Mouse (Mus musculus): ENCODE results near the gene Cep112. TPM values are rescaled to one million over a fixed set of nuclear protein-coding genes. Genes with fewer than 3 reads are reported as not detected.

Gene Cep112
- polyA plus RNA-seq, 1 experiment from 2014 or later: 0.70 TPM

GRCm38 (mm10) chr11:108774019-108774670, 349.2 kb downstream of the Cep112 start:
- no peaks in the 10 kb centered on the region for H3K36me3 ChIP-seq (ENCODE audit: inconsistent target)
- 87% methylated on average over 6 of the region's 6 CpGs for WGBS (ENCODE audit: missing documents)
- H3K27ac ChIP-seq: no peak overlapping the region
- no peak overlapping the region for H3K4me3 ChIP-seq (ENCODE audit: inconsistent target)
- no peaks in the 10 kb centered on the region for H3K79me2 ChIP-seq (ENCODE audit: inconsistent target)

- H3K4me3 ChIP-seq (ENCODE audit: inconsistent target): no peak overlapping the region
- no peaks in the 10 kb centered on the region for H3K36me3 ChIP-seq (ENCODE audit: inconsistent target)
- no peaks in the 10 kb centered on the region for H3K79me2 ChIP-seq (ENCODE audit: inconsistent target)
- WGBS (ENCODE audit: missing documents): 79% methylated on average over 3 of the region's 3 CpGs
- no peak overlapping the region for H3K27ac ChIP-seq
Measured at GRCm38 (mm10) chr11:108777158-108777557, 352.2 kb downstream of the Cep112 start.

GRCm38 (mm10) chr11:108780271-108781250, 355.6 kb downstream of the Cep112 start:
- Histone ChIP-seq H3K27ac (no peak overlapping the region), H3K79me2 (ENCODE audit: inconsistent target) (no peaks in the 10 kb centered on the region), H3K36me3 (ENCODE audit: inconsistent target) (no peaks in the 10 kb centered on the region), H3K4me3 (ENCODE audit: inconsistent target) (no peak overlapping the region)
- 92% methylated on average over 15 of the region's 15 CpGs for WGBS (ENCODE audit: missing documents)

- Histone ChIP-seq H3K79me2 (ENCODE audit: inconsistent target) (no peaks in the 10 kb centered on the region), H3K27ac (no peak overlapping the region), H3K36me3 (ENCODE audit: inconsistent target) (no peaks in the 10 kb centered on the region), H3K4me3 (ENCODE audit: inconsistent target) (no peak overlapping the region)
- 68% methylated on average over 5 of the region's 5 CpGs for WGBS (ENCODE audit: missing documents)
Measured at GRCm38 (mm10) chr11:108798398-108798797, 373.4 kb downstream of the Cep112 start.

- Histone ChIP-seq H3K36me3 (ENCODE audit: inconsistent target) (no peaks in the 10 kb centered on the region), H3K27ac (no peak overlapping the region), H3K79me2 (ENCODE audit: inconsistent target) (no peaks in the 10 kb centered on the region), H3K4me3 (ENCODE audit: inconsistent target) (no peak overlapping the region)
- 98% methylated on average over 3 of the region's 3 CpGs for WGBS (ENCODE audit: missing documents)
Measured at GRCm38 (mm10) chr11:108799695-108800094, 374.7 kb downstream of the Cep112 start.

- H3K79me2 ChIP-seq (ENCODE audit: inconsistent target): no peaks in the 10 kb centered on the region
- WGBS (ENCODE audit: missing documents): 92% methylated on average over 3 of the region's 3 CpGs
- no peak overlapping the region for H3K27ac ChIP-seq
- H3K4me3 ChIP-seq (ENCODE audit: inconsistent target): no peak overlapping the region
- H3K36me3 ChIP-seq (ENCODE audit: inconsistent target): no peaks in the 10 kb centered on the region
Measured at GRCm38 (mm10) chr11:108804030-108804429, 379.0 kb downstream of the Cep112 start.

- no peaks in the 10 kb centered on the region for H3K36me3 ChIP-seq (ENCODE audit: inconsistent target)
- no peak overlapping the region for H3K4me3 ChIP-seq (ENCODE audit: inconsistent target)
- WGBS (ENCODE audit: missing documents): 45% methylated on average over 3 of the region's 3 CpGs
Measured at GRCm38 (mm10) chr11:108805947-108806346, 381.0 kb downstream of the Cep112 start.

GRCm38 (mm10) chr11:108809626-108810025, 384.6 kb downstream of the Cep112 start:
- no peaks in the 10 kb centered on the region for H3K36me3 ChIP-seq (ENCODE audit: inconsistent target)
- no peak overlapping the region for H3K27ac ChIP-seq
- H3K4me3 ChIP-seq (ENCODE audit: inconsistent target): no peak overlapping the region
- no peaks in the 10 kb centered on the region for H3K79me2 ChIP-seq (ENCODE audit: inconsistent target)
- 96% methylated on average over 3 of the region's 3 CpGs for WGBS (ENCODE audit: missing documents)

More at GRCm38 (mm10) chr11:108805947-108806346, 381.0 kb downstream of the Cep112 start:
- Histone ChIP-seq H3K79me2 (ENCODE audit: inconsistent target) (no peaks in the 10 kb centered on the region), H3K27ac (no peak overlapping the region)

- 89% methylated on average over 2 of the region's 4 CpGs for WGBS (ENCODE audit: missing documents)
- H3K27ac ChIP-seq: no peak overlapping the region
- no peaks in the 10 kb centered on the region for H3K36me3 ChIP-seq (ENCODE audit: inconsistent target)
- H3K4me3 ChIP-seq (ENCODE audit: inconsistent target): no peak overlapping the region
- H3K79me2 ChIP-seq (ENCODE audit: inconsistent target): no peaks in the 10 kb centered on the region
Measured at GRCm38 (mm10) chr11:108821771-108822170, 396.8 kb downstream of the Cep112 start.

- Histone ChIP-seq H3K4me3 (ENCODE audit: inconsistent target) (no peak overlapping the region), H3K79me2 (ENCODE audit: inconsistent target) (no peaks in the 10 kb centered on the region), H3K27ac (no peak overlapping the region), H3K36me3 (ENCODE audit: inconsistent target) (no peaks in the 10 kb centered on the region)
- WGBS (ENCODE audit: missing documents): 78% methylated on average over 7 of the region's 7 CpGs
Measured at GRCm38 (mm10) chr11:108822257-108822656, 397.3 kb downstream of the Cep112 start.

- Histone ChIP-seq H3K4me3 (ENCODE audit: inconsistent target) (no peak overlapping the region), H3K79me2 (ENCODE audit: inconsistent target) (no peaks in the 10 kb centered on the region), H3K36me3 (ENCODE audit: inconsistent target) (no peaks in the 10 kb centered on the region), H3K27ac (no peak overlapping the region)
Measured at GRCm38 (mm10) chr11:108827321-108827720, 402.3 kb downstream of the Cep112 start.

GRCm38 (mm10) chr11:108828374-108829025, 403.5 kb downstream of the Cep112 start:
- WGBS (ENCODE audit: missing documents): 77% methylated on average over 4 of the region's 4 CpGs
- no peak overlapping the region for H3K27ac ChIP-seq
- H3K79me2 ChIP-seq (ENCODE audit: inconsistent target): no peaks in the 10 kb centered on the region
- H3K4me3 ChIP-seq (ENCODE audit: inconsistent target): no peak overlapping the region
- H3K36me3 ChIP-seq (ENCODE audit: inconsistent target): no peaks in the 10 kb centered on the region

GRCm38 (mm10) chr11:108836706-108837105, 411.7 kb downstream of the Cep112 start:
- H3K4me3 ChIP-seq (ENCODE audit: inconsistent target): no peak overlapping the region
- no peak overlapping the region for H3K27ac ChIP-seq
- 93% methylated on average over 4 of the region's 4 CpGs for WGBS (ENCODE audit: missing documents)
- H3K36me3 ChIP-seq (ENCODE audit: inconsistent target): no peaks in the 10 kb centered on the region
- H3K79me2 ChIP-seq (ENCODE audit: inconsistent target): no peaks in the 10 kb centered on the region

GRCm38 (mm10) chr11:108840195-108840594, 415.2 kb downstream of the Cep112 start:
- Histone ChIP-seq H3K79me2 (ENCODE audit: inconsistent target) (no peaks in the 10 kb centered on the region), H3K4me3 (ENCODE audit: inconsistent target) (no peak overlapping the region), H3K27ac (no peak overlapping the region), H3K36me3 (ENCODE audit: inconsistent target) (no peaks in the 10 kb centered on the region)
- 41% methylated on average over 3 of the region's 3 CpGs for WGBS (ENCODE audit: missing documents)

GRCm38 (mm10) chr11:108842765-108843164, 417.8 kb downstream of the Cep112 start:
- WGBS (ENCODE audit: missing documents): 83% methylated on average over 2 of the region's 2 CpGs
- H3K4me3 ChIP-seq (ENCODE audit: inconsistent target): no peak overlapping the region

More at GRCm38 (mm10) chr11:108842765-108843164, 417.8 kb downstream of the Cep112 start:
- Histone ChIP-seq H3K27ac (no peak overlapping the region), H3K36me3 (ENCODE audit: inconsistent target) (no peaks in the 10 kb centered on the region), H3K79me2 (ENCODE audit: inconsistent target) (no peaks in the 10 kb centered on the region)

Measured in macrophage (primary cell).